9 mouse cellular contexts compared by ENCODE assay signal in the genomic region with DNA sequence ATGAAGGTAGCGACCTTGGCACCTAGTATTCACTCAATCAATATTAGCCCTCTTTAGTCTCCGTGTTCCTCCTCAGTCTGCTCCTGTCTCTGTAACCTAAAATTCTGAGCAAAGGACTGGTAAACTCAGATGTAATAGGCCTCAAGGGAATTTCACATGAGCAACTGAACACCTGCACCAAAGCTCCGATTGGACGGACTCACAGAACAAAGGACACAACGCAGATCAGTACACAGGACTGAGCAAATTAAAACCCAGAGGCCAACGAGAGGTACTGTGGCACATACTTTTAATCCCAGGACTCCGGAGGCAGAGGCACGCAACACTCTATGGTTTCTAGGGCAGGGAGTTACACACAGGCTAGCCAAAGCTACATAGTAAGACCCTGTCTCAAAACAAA. TPM values are rescaled to one million over a fixed set of nuclear protein-coding genes. Genes with fewer than 3 reads are reported as not detected.
DNase-seq lines count a peak whose midpoint lies in the region; ATAC-seq lines count a peak whose summit lies in the region.
"Had no signal": no experiment of that assay in that cellular context is flagged by ENCODE, and none has a peak within 500 bp of the region (broad histone marks: within the 10 kb centered on the region; RNA-seq: fewer than 3 reads in every experiment).

No protein-coding gene starts in this region.

- no peaks in the 10 kb centered on the region for H3K36me3 ChIP-seq in kidney, embryonic 14.5 days (ENCODE audit: control insufficient read depth, insufficient read depth, low read length)
- no peaks in the 10 kb centered on the region for H3K36me3 ChIP-seq in forebrain, embryonic 10.5 days (replicated peaks)
- no peaks in the 10 kb centered on the region for H3K36me3 ChIP-seq in hindbrain, embryonic 16.5 days (ENCODE audit: control insufficient read depth, insufficient read depth, low read length)
- H3K36me3 ChIP-seq in midbrain, embryonic 16.5 days (ENCODE audit: control insufficient read depth, insufficient read depth, low read length) = no peaks in the 10 kb centered on the region

- peak overlapping the region; percentile 92 for H3K4me2 ChIP-seq in kidney, embryonic 14.5 days (replicated peaks; ENCODE audit: low read depth, low read length)
- H3K4me2 ChIP-seq in hindbrain, embryonic 16.5 days (ENCODE audit: low read length) = peak overlapping the region; percentile 82
- H3K4me2 ChIP-seq in midbrain, embryonic 16.5 days (ENCODE audit: low read length) = peak overlapping the region; percentile 71

- H3K4me1 ChIP-seq in kidney, embryonic 14.5 days (ENCODE audit: control insufficient read depth, insufficient read depth, low read length) = peaks cover 16% of the 10 kb centered on the region
- peaks cover 57% of the 10 kb centered on the region for H3K4me1 ChIP-seq in forebrain, embryonic 10.5 days
- peaks cover 45% of the 10 kb centered on the region for H3K4me1 ChIP-seq in hindbrain, embryonic 16.5 days (ENCODE audit: control insufficient read depth, insufficient read depth, low read depth, low read length)
- H3K4me1 ChIP-seq in midbrain, embryonic 16.5 days (ENCODE audit: control insufficient read depth, insufficient read depth, low read length) = peaks cover 50% of the 10 kb centered on the region

- no peak overlapping the region for H3K27ac ChIP-seq in kidney, embryonic 14.5 days (ENCODE audit: low read depth, low read length)
- H3K27ac ChIP-seq in forebrain, embryonic 10.5 days = no peak overlapping the region
- H3K27ac ChIP-seq in hindbrain, embryonic 16.5 days (ENCODE audit: low read depth, low read length) = peak overlapping the region; percentile 93
- H3K27ac ChIP-seq in midbrain, embryonic 16.5 days (ENCODE audit: low read length) = peak overlapping the region; percentile 98

- H3K4me3 ChIP-seq in kidney, embryonic 14.5 days (ENCODE audit: low read length) = no peak overlapping the region
- H3K4me3 ChIP-seq in forebrain, embryonic 10.5 days = peak overlapping the region; percentile 57
- no peak overlapping the region for H3K4me3 ChIP-seq in hindbrain, embryonic 16.5 days (ENCODE audit: low read length)
- no peak overlapping the region; the same call in 1 of the 2 replicates for H3K4me3 ChIP-seq in midbrain, embryonic 16.5 days (ENCODE audit: low read depth, low read length)

- ATAC-seq in kidney, embryonic 14.5 days (ENCODE audit: low FRiP score, low TSS enrichment) = no peak
- ATAC-seq in hindbrain, embryonic 16.5 days = no peak
- no peak for ATAC-seq in midbrain, embryonic 16.5 days

- DNase-seq in kidney, adult 8-10 months = no peak
- DNase-seq in forebrain, embryonic 10.5 days (ENCODE audit: extremely low spot score, low spot score) = peak; percentile 29
- no peak for DNase-seq in spleen, adult 18-20 months
- no peak for DNase-seq in liver
- no peak for DNase-seq in left cerebral cortex, adult 11 months (ENCODE audit: low spot score)
- DNase-seq: kidney, postnatal 25 days had no signal

- no peaks in the 10 kb centered on the region for H3K9me3 ChIP-seq in kidney, embryonic 14.5 days (ENCODE audit: control insufficient read depth, low read length)
- no peaks in the 10 kb centered on the region for H3K9me3 ChIP-seq in forebrain, embryonic 10.5 days
- H3K9me3 ChIP-seq in hindbrain, embryonic 16.5 days (ENCODE audit: control insufficient read depth, low read length) = no peaks in the 10 kb centered on the region
- no peaks in the 10 kb centered on the region for H3K9me3 ChIP-seq in midbrain, embryonic 16.5 days (replicated peaks; ENCODE audit: control insufficient read depth, low read length, poor library complexity, severe bottlenecking)

- WGBS in kidney, embryonic 14.5 days = 28% methylated on average over 8 of the region's 8 CpGs
- 9% methylated on average over 8 of the region's 8 CpGs for whole genome bisulfite sequencing in forebrain, embryonic 10.5 days
- WGBS in hindbrain, embryonic 16.5 days = 25% methylated on average over 8 of the region's 8 CpGs
- 14% methylated on average over 8 of the region's 8 CpGs for WGBS in midbrain, embryonic 16.5 days

- peaks cover 53% of the 10 kb centered on the region for H3K27me3 ChIP-seq in kidney, embryonic 14.5 days (ENCODE audit: control insufficient read depth, insufficient read depth, low read length)
- peaks cover 100% of the 10 kb centered on the region for H3K27me3 ChIP-seq in forebrain, embryonic 10.5 days (ENCODE audit: poor library complexity, severe bottlenecking)
- peaks cover 2% of the 10 kb centered on the region for H3K27me3 ChIP-seq in hindbrain, embryonic 16.5 days (replicated peaks; ENCODE audit: control insufficient read depth, insufficient read depth, low read length)
- H3K27me3 ChIP-seq in midbrain, embryonic 16.5 days (ENCODE audit: control insufficient read depth, insufficient read depth, low read depth, low read length) = peaks cover 3% of the 10 kb centered on the region; the same call in 1 of the 2 replicates

- H3K9ac ChIP-seq in kidney, embryonic 14.5 days (ENCODE audit: low read depth, low read length) = no peak overlapping the region
- H3K9ac ChIP-seq in hindbrain, embryonic 16.5 days (ENCODE audit: low read depth, low read length) = peak overlapping the region; percentile 76
- peak overlapping the region; percentile 73; the same call in 1 of the 2 replicates for H3K9ac ChIP-seq in midbrain, embryonic 16.5 days (ENCODE audit: low read depth, low read length)

RNA-seq across cellular contexts. Expression of gene Calcoco1, which starts 25.9 kb away (rescaled TPM):
- 26.1 and 41.3 TPM in 2 replicates for polyA plus RNA-seq in kidney, embryonic 14.5 days (2014; fragmentation: Nextera tagmentation; extraction: Ambion mirVana)
- polyA plus RNA-seq in forebrain, embryonic 10.5 days (2016; fragmentation: Nextera tagmentation; extraction: Ambion mirVana) = 21.9 and 24.0 TPM in 2 replicates
- polyA plus RNA-seq in hindbrain, embryonic 16.5 days (2015; fragmentation: Nextera tagmentation; extraction: Ambion mirVana) = 34.6 and 40.9 TPM in 2 replicates
- polyA plus RNA-seq in midbrain, embryonic 16.5 days (2015; fragmentation: Nextera tagmentation; extraction: Ambion mirVana) = 38.3 and 38.7 TPM in 2 replicates

Comparison
In these comparisons a context has a peak if more than half of its experiments do, and no peak if none do; other contexts are left out.
1. H3K27ac ChIP-seq: peak in hindbrain, embryonic 16.5 days (single experiment) and midbrain, embryonic 16.5 days (single experiment); none in kidney, embryonic 14.5 days (single experiment) and forebrain, embryonic 10.5 days (single experiment).
2. Peak in every context shown above with its lines, with median percentiles within 50 percentile points of each other: H3K4me2 ChIP-seq.